Mouse (Mus musculus) 3T3-L1 (cell line): ENCODE results near the gene Olfr1205.

ENCODE experiments used
- DNase-seq: peaks from one replicate; pipeline ENCODE4 v3.0.0-alpha.2; 2015; ENCODE audit warnings: low read depth, low spot score

Olfr1205 gene

GRCm38 (mm10) chr2:88829437-88829836, at the start of gene Olfr1205:
Gene Olfr1205 (plus strand): TSS chr2:88829737.
- no peak for DNase-seq

- DNase-seq, result no peak
Observed at GRCm38 (mm10) chr2:88792736-88793135, 36.8 kb upstream of the Olfr1205 start, which contains the start of gene Olfr1201. Gene Olfr1201 (plus strand): TSS chr2:88793036.

DNA sequence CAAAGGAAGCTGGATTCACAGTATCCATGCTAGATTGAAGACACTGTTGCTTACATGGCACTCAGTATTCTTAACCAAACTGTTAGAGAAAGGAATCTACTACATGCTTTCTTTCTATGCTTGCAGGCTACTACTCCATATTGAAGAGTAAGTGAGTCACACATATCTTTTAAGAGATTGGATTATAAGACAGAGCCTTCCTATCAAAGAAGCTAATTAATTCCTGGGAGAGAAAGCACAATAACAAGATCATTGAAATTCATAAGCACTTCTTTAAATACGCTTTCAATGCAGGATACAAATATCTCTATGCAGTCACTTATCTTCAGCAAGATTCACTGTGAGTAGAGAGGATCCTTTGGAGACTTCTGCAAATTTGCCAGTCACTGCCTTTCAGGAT, 15.3 kb upstream of the Olfr1205 start, which contains the start of gene Olfr1202:
Gene Olfr1202, plus strand, starts transcription at position 301 of the 400 bp plus-strand sequence.
- no peak for DNase-seq

GRCm38 (mm10) chr2:88838477-88838876, 8.9 kb downstream of the Olfr1205 start:
- DNase-seq, result no peak

DNA sequence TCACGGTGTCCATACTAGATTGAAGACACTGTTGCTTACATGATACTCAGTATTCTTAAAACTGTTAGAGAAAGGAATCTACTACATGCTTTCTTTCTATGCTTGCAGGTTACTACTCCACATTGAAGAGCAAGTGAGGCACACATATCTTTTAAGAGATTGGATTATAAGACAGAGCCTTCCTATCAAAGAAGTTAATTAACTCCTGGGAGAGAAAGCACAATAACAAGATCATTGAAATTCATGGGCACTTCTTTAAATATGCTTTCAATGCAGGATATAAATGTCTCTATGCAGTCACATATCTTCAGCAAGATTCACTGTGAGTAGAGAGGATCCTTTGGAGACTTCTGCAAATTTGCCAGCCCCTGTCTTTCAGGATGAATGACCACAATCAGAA, 19.5 kb downstream of the Olfr1205 start, which contains the start of gene Olfr1204:
Gene Olfr1204, plus strand, starts transcription at position 301 of the 400 bp plus-strand sequence.
- DNase-seq, result no peak

- no peak for DNase-seq
Observed at GRCm38 (mm10) chr2:88862931-88863330, 33.4 kb downstream of the Olfr1205 start, which contains the start of gene Olfr1206. Gene Olfr1206 (plus strand): TSS chr2:88863231.
